Mouse (Mus musculus) bone marrow, adult 2 months (tissue): ENCODE results near the gene Klhl9.

Source experiments
- CTCF ChIP-seq: fragments of 200-500 bp; IDR thresholded peaks from 2 replicates; pipeline ENCODE4 v1.5.1; 2011; ENCODE audit warnings: low read length, control low read depth; ENCODE audit not compliant: control insufficient read depth, insufficient read depth
- POLR2A ChIP-seq: fragments of 200-500 bp; IDR thresholded peaks from 2 replicates; pipeline ENCODE4 v1.6.1; 2011; ENCODE audit warnings: low read depth, mild to moderate bottlenecking, control low read depth, low read length, borderline replicate concordance; ENCODE audit not compliant: control insufficient read depth

DNA sequence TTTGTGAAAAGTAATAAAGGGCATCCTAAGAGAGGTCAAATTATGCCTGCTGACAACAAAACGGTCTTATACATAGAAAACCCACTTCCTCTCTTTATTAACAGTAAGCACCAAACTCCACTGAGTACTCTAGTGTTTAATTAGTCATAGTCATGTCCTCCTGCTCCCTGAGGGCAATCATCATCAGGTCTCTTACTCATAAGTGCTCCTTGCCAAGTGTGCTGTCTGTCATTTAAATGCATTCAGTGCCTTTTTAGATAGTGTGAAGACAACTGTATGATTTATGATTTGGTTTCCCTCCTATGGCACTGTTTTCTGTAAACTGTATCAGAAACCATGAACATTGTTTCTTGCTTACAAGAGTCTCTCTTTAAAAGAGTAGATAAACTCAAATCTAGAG, 8.0 kb downstream of the Klhl9 start:
- TF ChIP-seq POLR2A (no peak), CTCF (no peak)
